Mouse (Mus musculus): Measurements from ENCODE around the gene Sirt4.
"Not testable (repeated sequence)": the region's sequence is repeated elsewhere in the genome, so short reads cannot be mapped to it uniquely, and the experiment has no call there.

The Sirt4 gene

DNA sequence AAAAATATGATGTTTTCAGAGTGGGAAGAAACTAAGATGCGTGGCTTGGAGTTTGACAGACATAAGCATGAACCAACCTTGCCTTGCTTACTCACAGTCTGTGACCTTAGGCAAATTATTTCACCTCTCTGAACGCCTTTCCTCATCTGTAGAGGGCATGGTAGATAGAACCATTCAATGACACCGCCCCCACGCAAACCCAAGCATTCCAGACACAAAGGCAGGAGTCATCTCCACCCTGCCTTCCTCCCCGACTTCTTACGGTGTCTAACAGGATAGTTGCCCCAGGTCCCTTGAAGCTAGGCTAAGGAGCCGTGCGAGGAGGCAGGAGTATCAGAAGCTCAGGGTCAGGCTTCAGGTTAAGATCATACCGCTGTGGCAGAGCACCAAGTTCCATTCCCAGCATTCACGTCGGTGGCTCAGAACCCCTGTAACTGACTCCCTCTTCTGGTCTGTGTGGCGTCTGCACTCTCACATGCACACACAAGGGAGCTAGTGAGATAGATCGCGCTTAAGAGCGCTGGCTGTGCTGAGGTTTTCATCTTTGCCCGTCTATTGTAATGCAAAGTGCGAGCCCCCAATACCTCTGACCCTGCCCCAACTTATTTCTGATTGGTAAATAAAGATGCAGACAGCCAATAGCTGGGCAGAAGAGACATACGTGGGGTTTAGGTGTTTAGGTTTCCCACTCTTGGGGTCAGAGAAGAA is 20.0 kb downstream of the Sirt4 start:
- no peak for DNase-seq

GRCm38 (mm10) chr5:115458918-115459317 is 25.6 kb downstream of the Sirt4 start:
- DNase-seq, result no peak

- peak; percentile 47 for DNase-seq
Measured at GRCm38 (mm10) chr5:115455838-115456237, 28.7 kb downstream of the Sirt4 start.

DNA sequence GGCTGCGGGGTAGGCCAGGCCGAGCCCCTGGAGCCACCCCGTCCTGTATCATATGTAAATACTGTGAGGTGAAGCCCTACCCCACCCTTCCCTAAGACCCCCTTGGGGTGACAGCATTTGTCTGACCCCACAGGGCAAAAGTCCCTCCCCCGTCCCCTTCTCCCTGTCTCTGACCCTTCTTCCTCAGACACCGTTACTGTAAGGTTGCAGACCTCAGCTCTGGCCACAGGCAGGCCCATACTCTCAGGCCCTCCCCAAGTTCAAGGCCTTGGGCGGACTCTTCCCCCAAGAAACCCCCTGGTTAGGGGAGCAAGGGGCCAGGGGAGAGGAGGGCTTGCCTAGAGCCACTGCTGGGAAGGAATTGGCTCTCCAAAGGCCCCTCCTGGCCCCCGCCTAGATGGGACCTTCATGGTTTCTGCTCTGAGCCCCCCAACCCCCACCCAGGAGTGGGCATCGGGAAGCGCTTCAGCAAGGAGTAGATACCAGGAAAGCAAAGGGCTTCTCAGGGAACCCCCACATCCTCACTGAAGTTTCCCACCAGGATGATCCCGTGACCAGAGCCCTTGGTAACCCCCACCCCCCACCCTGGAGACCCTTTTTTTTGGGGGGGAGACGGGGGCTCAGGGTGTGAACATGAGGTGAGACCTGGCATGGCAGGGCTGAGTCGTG is 30.0 kb downstream of the Sirt4 start:
- DNase-seq, result no peak

GRCm38 (mm10) chr5:115450410-115451317 is 33.9 kb downstream of the Sirt4 start:
- no peak for DNase-seq

- no peak for DNase-seq
Measured at GRCm38 (mm10) chr5:115449247-115449646, 35.3 kb downstream of the Sirt4 start.

GRCm38 (mm10) chr5:115447108-115447507 is 37.4 kb downstream of the Sirt4 start:
- no peak for DNase-seq

GRCm38 (mm10) chr5:115444130-115444529 is 40.4 kb downstream of the Sirt4 start:
- DNase-seq, result no peak

GRCm38 (mm10) chr5:115442663-115443062 is 41.9 kb downstream of the Sirt4 start:
- DNase-seq, result not testable (repeated sequence)

DNA sequence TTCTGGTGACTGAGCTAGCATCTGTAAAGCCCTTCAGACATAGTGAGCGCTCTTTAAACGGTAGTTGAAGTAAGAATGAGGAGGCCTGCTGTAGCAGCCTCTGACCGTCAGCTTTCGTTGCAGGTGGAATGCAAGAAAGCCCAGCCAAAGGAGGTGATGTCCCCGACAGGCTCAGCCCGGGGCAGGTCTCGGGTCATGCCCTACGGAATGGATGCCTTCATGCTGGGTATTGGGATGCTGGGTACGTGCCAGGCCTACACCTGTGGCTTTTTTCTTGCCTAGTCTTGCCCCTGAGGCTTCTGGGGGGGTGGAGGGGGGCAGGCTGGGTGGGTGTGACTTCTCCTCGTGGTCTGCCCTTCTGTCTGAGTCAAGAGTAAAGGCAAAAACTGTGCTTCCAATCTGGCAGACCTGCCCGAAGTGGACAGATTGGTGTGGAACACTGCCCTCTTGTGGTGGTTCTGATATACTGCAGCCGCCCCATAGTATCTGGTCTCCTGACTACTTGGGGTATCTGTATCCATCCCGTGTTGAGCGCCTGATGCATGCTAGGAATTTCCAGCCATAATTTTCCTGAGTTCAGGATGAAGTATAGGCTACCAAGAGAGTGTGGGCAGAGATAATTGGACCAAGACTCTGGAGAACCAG is 43.2 kb downstream of the Sirt4 start:
- DNase-seq, result peak; percentile 92

DNA sequence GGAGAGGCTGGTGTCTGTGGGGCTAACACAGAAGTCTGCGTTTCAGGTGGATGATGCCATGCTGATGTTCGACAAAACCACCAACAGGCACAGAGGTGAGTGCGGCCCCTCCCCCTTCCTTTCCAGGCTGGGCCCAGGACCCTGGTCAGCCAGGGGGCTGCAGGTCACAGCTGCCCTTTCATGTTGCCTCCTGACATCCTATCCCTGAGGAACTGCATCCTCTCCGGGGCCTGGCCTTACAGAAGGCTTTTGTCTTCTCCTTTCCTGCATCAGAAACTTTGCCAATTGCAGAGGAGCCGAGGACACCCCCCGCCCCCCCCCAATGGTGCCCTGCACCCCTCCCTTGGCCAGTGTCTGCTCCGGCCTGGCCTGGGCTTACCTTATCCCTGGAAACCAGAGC is 45.9 kb downstream of the Sirt4 start:
- no peak for DNase-seq

GRCm38 (mm10) chr5:115437945-115438315 is 46.6 kb downstream of the Sirt4 start:
- peak; percentile 75 for DNase-seq

DNA sequence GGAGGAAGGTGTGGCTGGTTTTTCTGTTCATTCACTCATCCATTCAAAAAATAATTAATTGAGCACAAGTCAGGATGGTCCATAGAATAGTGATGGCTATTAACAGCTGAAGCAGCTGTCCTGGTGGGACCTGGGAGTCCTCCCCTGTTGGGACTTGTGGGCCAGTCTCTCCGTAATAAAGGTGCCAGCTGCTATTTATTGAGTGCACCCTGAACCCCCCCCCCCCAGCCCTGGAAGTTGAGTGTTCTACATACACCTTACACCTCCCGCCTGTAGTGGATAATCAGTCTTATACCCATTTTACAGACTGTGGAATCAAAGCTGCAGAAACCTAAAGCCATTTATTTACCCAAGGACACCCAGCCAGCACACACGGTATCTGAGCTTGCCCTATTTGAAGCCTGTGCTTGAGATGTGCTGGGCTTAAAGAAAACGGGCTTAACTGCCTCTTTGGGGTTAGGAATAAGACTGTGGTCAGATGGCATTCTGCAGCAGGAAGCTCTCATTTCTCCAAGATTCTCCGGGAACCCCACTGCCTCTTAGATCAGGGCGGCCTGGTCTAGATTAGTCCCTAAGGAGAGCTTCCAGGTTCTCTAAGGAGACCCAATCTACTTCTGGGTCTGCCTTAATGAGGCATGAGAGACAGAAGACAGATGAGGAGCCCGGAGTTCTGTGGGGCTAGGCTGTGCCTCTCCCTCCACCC is 47.1 kb downstream of the Sirt4 start:
- DNase-seq, result no peak

DNA sequence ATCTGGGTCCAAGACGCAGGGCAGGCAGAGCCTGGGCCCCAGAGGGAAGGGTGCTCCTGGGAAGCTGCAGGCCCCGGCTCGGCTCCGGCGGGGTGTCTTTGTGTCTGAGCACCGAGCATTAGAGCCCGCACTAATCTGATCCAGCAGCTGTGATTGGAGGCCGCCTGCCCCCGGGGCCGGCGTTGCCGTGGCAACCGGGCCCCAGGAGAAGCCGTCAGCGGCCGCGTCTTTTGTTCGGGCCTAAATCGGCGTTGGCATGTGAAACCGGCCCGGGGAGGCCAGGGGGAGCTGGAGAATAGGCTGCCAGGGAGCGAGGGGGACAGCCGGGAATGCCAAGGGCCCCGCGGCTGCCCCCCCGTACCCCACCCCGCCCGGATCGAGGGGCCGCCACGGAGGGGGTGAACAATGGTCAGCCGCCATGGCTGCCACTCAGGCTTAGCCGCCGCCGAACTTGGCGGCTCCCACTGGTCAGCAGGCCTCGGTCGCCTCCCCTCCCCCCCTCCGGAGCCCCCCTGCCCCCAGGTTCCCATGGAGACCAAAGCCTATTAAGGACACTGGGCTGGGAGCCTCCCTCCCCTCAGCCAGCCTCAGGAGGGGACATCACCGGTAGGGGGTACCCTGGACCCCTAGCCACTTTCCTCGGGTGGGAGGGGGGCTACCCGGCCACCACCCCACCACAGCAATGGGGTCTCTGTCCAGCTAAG is 48.0 kb downstream of the Sirt4 start:
- peak; percentile 100 for DNase-seq

- DNase-seq, result no peak
Measured at GRCm38 (mm10) chr5:115435755-115436379, 48.7 kb downstream of the Sirt4 start.

DNA sequence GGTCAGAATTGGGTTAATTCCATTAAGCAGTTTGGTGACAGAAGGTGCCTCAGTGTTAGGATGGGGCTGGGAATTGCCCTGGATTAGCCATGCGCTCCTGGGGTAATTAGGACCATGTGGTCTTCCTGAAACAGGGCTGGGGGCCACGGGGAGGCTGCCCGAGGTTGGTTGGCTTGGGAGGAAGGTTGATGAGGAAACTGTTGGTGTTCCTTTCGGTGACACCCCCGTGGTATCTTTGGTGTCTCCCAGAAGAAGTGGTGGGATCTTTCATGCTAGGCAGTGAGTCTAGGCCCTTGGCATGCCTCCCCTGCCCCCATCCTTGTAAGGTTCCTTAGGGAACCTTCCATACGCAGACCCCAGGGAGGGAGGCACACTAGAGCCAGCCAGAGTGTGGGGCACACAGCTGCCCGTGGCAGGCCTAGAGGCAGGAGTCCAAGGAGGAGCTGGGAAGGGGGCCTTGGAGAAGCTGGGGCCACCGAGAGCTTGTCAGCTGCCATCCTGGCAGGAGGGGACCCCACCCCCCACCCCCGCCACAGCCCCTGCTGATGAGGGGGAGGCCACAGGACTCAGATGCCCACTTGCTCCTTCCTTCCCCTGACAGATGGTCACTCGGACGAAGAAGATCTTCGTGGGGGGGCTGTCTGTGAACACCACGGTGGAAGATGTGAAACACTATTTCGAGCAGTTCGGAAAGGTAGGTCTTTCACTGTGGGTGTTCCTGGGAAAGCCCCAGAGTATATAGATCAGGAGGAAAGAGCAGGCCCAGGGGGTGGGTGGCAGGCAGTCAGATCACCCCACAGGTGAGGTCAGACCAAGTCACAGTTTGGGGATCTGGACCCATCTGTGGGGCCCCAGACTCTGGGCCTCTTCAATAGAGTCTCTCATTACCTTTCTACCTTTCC is 49.4 kb downstream of the Sirt4 start:
- DNase-seq, result peak; percentile 92

DNA sequence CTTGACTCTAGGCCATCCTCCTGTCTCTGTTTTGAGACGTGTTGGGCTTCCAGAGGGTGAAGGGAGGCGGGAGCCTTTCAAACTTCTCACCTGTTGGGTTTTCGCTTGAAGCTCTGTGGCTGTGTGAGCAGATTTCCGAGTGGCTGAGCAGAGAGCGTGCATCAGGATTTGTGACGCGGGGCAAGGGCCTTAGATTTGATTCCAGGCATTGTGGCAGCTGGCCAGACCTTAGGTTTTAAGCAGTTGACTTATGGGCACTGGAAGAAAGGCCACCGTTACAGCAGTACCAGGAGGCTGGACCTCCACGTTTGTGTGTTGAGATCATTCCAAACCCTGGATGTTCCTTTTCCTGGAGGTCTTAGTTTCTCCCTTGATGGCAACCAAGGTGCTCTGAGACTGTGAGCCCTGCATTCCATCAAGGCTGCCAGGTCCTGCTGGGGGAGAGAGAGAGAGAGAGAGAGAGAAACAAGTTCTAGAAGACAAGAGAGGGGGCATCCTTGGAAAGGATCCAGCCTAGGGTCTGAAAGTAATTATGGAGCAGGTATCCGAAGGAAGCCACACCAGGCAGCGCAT is 50.2 kb downstream of the Sirt4 start:
- peak; percentile 71 for DNase-seq

DNA sequence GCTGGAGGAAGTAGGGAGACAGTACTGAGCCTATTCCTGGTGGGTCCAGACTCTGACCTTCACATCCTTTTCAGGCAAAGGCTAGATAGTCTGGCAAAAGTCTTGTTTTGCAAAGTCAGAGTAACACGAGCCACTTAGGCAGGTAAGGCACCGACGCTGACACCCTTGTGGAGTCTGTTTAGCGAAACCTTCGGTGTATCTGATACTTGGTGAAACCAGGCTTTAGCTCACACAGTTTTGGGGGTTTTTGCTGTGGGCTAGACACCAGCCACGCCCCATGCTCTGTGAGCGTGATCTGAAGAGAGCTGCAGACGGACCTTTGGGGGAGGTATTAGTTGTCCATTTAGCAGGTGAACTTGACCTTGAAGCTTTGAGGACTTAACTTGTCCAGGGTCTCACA is 51.3 kb downstream of the Sirt4 start:
- DNase-seq, result no peak

- no peak for DNase-seq
Measured at GRCm38 (mm10) chr5:115432395-115432794, 52.1 kb downstream of the Sirt4 start.

DNA sequence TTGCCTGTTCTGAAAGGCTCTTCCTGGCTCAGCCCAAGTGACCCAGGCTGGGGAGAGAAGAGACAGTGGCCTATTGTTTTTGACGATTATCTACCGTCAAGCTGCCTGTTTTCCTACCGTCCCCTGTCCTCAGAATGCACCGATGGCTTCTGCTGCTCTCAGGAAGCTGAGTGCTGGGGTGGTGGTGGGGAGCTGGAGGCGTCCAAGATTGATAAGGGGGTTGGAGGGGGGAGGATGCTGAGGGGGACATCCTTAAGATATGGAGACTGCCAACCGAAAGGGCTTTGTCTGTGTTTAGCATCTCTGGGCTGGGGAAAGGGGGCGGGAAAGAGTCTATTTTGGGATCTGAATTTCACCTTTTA is 52.6 kb downstream of the Sirt4 start:
- DNase-seq, result peak; percentile 86

Data from retina, postnatal 1 day (tissue).